Mouse (Mus musculus): ENCODE results near the gene Ecm2. TPM values are rescaled to one million over a fixed set of nuclear protein-coding genes. Genes with fewer than 3 reads are reported as not detected.

Gene Ecm2
- polyA plus RNA-seq, 1 experiment from 2014 or later: 0.44 TPM

GRCm38 (mm10) chr13:49480551-49480950 is 24.1 kb upstream of the Ecm2 start:
- Histone ChIP-seq H3K27me3 (replicated peaks; ENCODE audit: control insufficient read depth, insufficient read depth, low read length) (no peaks in the 10 kb centered on the region), H3K9me3 (ENCODE audit: control insufficient read depth, low read length) (no peaks in the 10 kb centered on the region), H3K9ac (ENCODE audit: low read depth, low read length) (no peak overlapping the region), H3K4me3 (ENCODE audit: low read depth, low read length) (no peak overlapping the region), H3K4me2 (no peak overlapping the region), H3K36me3 (ENCODE audit: control insufficient read depth, insufficient read depth, low read length) (no peaks in the 10 kb centered on the region), H3K27ac (ENCODE audit: low read depth, low read length) (no peak overlapping the region), H3K4me1 (replicated peaks; ENCODE audit: control insufficient read depth, insufficient read depth, low read length) (no peaks in the 10 kb centered on the region)
- no peak for DNase-seq (ENCODE audit: low spot score)
- WGBS: 77% methylated on average over 5 of the region's 5 CpGs
- no peak for ATAC-seq (replicated peaks; ENCODE audit: low FRiP score)

- Histone ChIP-seq H3K27me3 (replicated peaks; ENCODE audit: control insufficient read depth, insufficient read depth, low read length) (no peaks in the 10 kb centered on the region), H3K4me3 (ENCODE audit: low read depth, low read length) (no peak overlapping the region), H3K9ac (ENCODE audit: low read depth, low read length) (no peak overlapping the region), H3K27ac (ENCODE audit: low read depth, low read length) (no peak overlapping the region), H3K36me3 (ENCODE audit: control insufficient read depth, insufficient read depth, low read length) (no peaks in the 10 kb centered on the region), H3K4me1 (replicated peaks; ENCODE audit: control insufficient read depth, insufficient read depth, low read length) (no peaks in the 10 kb centered on the region), H3K9me3 (ENCODE audit: control insufficient read depth, low read length) (no peaks in the 10 kb centered on the region), H3K4me2 (no peak overlapping the region)
- no peak for ATAC-seq (replicated peaks; ENCODE audit: low FRiP score)
- 89% methylated on average over 5 of the region's 5 CpGs for WGBS
- DNase-seq (ENCODE audit: low spot score): no peak
Observed at GRCm38 (mm10) chr13:49485388-49485787, 19.2 kb upstream of the Ecm2 start.

GRCm38 (mm10) chr13:49492376-49493368 is 11.9 kb upstream of the Ecm2 start, which contains the start of gene Tes3-ps:
Gene Tes3-ps, plus strand, starts transcription at chr13:49493318.
- H3K27ac ChIP-seq (ENCODE audit: low read depth, low read length): no peak within 1 kb of the TSS
- no peaks in the 10 kb centered on the region for H3K4me1 ChIP-seq (replicated peaks; ENCODE audit: control insufficient read depth, insufficient read depth, low read length)
- no peaks in the 10 kb centered on the region for H3K27me3 ChIP-seq (replicated peaks; ENCODE audit: control insufficient read depth, insufficient read depth, low read length)
- 61% methylated on average over 6 of the region's 6 CpGs for WGBS
- ATAC-seq (replicated peaks; ENCODE audit: low FRiP score): no peak
- no peaks in the 10 kb centered on the region for H3K36me3 ChIP-seq (ENCODE audit: control insufficient read depth, insufficient read depth, low read length)
- no peaks in the 10 kb centered on the region for H3K9me3 ChIP-seq (ENCODE audit: control insufficient read depth, low read length)
- DNase-seq (ENCODE audit: low spot score): no peak
- no peak within 1 kb of the TSS for H3K9ac ChIP-seq (ENCODE audit: low read depth, low read length)
- H3K4me3 ChIP-seq (ENCODE audit: low read depth, low read length): no peak within 1 kb of the TSS
- H3K4me2 ChIP-seq: no peak within 1 kb of the TSS

GRCm38 (mm10) chr13:49505776-49506175 is 1.2 kb downstream of the Ecm2 start:
- no peaks in the 10 kb centered on the region for H3K9me3 ChIP-seq (ENCODE audit: control insufficient read depth, low read length)

GRCm38 (mm10) chr13:49507176-49507575 is 2.6 kb downstream of the Ecm2 start:
- no peak for ATAC-seq (replicated peaks; ENCODE audit: low FRiP score)
- WGBS: 85% methylated on average over 3 of the region's 3 CpGs
- no peaks in the 10 kb centered on the region for H3K4me1 ChIP-seq (replicated peaks; ENCODE audit: control insufficient read depth, insufficient read depth, low read length)

More at GRCm38 (mm10) chr13:49505776-49506175, 1.2 kb downstream of the Ecm2 start:
- Histone ChIP-seq H3K9ac (ENCODE audit: low read depth, low read length) (no peak overlapping the region), H3K4me3 (ENCODE audit: low read depth, low read length) (no peak overlapping the region), H3K36me3 (ENCODE audit: control insufficient read depth, insufficient read depth, low read length) (no peaks in the 10 kb centered on the region), H3K4me2 (no peak overlapping the region), H3K4me1 (replicated peaks; ENCODE audit: control insufficient read depth, insufficient read depth, low read length) (no peaks in the 10 kb centered on the region), H3K27me3 (replicated peaks; ENCODE audit: control insufficient read depth, insufficient read depth, low read length) (no peaks in the 10 kb centered on the region), H3K27ac (ENCODE audit: low read depth, low read length) (no peak overlapping the region)
- DNase-seq (ENCODE audit: low spot score): no peak
- no peak for ATAC-seq (replicated peaks; ENCODE audit: low FRiP score)
- whole genome bisulfite sequencing: 87% methylated on average over 4 of the region's 4 CpGs

DNA sequence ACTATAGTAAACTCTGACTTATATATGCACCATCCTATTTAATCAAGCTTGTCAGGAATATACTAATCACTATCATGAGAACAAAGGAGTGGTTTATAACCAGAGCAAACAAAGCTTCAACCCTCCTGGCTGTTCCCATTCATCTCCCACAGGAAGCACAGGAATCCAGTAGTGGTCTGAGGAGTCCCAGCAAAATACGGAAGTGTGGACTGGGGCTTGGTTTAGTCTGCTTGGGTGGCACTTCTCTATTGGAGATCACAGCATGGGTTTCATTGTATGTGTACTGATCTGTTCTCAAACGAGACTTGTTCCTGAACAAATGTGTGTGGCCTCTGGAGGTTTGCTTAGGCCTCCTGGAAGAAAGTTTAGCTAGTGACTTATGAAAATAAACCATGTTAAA is 14.2 kb downstream of the Ecm2 start:
- no peaks in the 10 kb centered on the region for H3K36me3 ChIP-seq (ENCODE audit: control insufficient read depth, insufficient read depth, low read length)
- no peak overlapping the region for H3K27ac ChIP-seq (ENCODE audit: low read depth, low read length)
- no peaks in the 10 kb centered on the region for H3K4me1 ChIP-seq (replicated peaks; ENCODE audit: control insufficient read depth, insufficient read depth, low read length)
- H3K27me3 ChIP-seq (replicated peaks; ENCODE audit: control insufficient read depth, insufficient read depth, low read length): no peaks in the 10 kb centered on the region
- 41% methylated on average over 2 of the region's 2 CpGs for WGBS
- H3K9me3 ChIP-seq (ENCODE audit: control insufficient read depth, low read length): no peaks in the 10 kb centered on the region
- ATAC-seq (replicated peaks; ENCODE audit: low FRiP score) (no peak), DNase-seq (ENCODE audit: low spot score) (no peak)
- no peak overlapping the region for H3K9ac ChIP-seq (ENCODE audit: low read depth, low read length)
- H3K4me3 ChIP-seq (ENCODE audit: low read depth, low read length): no peak overlapping the region
- no peak overlapping the region for H3K4me2 ChIP-seq

More at GRCm38 (mm10) chr13:49507176-49507575, 2.6 kb downstream of the Ecm2 start:
- Histone ChIP-seq H3K4me3 (ENCODE audit: low read depth, low read length) (no peak overlapping the region), H3K9me3 (ENCODE audit: control insufficient read depth, low read length) (no peaks in the 10 kb centered on the region), H3K4me2 (no peak overlapping the region), H3K27ac (ENCODE audit: low read depth, low read length) (no peak overlapping the region), H3K9ac (ENCODE audit: low read depth, low read length) (no peak overlapping the region), H3K36me3 (ENCODE audit: control insufficient read depth, insufficient read depth, low read length) (no peaks in the 10 kb centered on the region), H3K27me3 (replicated peaks; ENCODE audit: control insufficient read depth, insufficient read depth, low read length) (no peaks in the 10 kb centered on the region)
- no peak for DNase-seq (ENCODE audit: low spot score)

- H3K36me3 ChIP-seq (ENCODE audit: control insufficient read depth, insufficient read depth, low read length): no peaks in the 10 kb centered on the region
- DNase-seq (ENCODE audit: low spot score): no peak
- no peak overlapping the region for H3K9ac ChIP-seq (ENCODE audit: low read depth, low read length)
- no peaks in the 10 kb centered on the region for H3K4me1 ChIP-seq (replicated peaks; ENCODE audit: control insufficient read depth, insufficient read depth, low read length)
- H3K4me3 ChIP-seq (ENCODE audit: low read depth, low read length): no peak overlapping the region
- no peak overlapping the region for H3K4me2 ChIP-seq
- H3K9me3 ChIP-seq (ENCODE audit: control insufficient read depth, low read length): no peaks in the 10 kb centered on the region
- ATAC-seq (replicated peaks; ENCODE audit: low FRiP score): no peak
- WGBS: 83% methylated on average over 2 of the region's 2 CpGs
- no peaks in the 10 kb centered on the region for H3K27me3 ChIP-seq (replicated peaks; ENCODE audit: control insufficient read depth, insufficient read depth, low read length)
- no peak overlapping the region for H3K27ac ChIP-seq (ENCODE audit: low read depth, low read length)
Observed at GRCm38 (mm10) chr13:49526235-49526634, 21.6 kb downstream of the Ecm2 start.

DNA sequence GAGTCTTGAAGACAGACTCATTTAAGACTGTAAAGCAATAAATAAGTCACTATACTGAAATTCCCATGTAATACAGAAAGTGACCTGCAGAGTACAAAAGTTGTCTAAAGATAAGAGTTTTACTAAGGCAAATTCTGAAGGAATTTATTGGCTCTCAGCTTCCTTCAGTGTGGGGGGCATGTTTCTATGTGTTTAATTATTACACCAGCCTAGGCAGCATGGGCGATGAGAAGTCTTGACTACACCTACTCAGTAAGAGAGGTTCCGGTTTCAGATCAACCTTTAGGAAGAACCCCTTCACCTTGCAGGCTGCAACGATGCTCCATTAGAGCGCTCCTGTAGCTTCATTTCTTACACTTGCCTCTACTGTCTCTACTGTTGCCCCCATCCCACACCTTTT is 26.0 kb downstream of the Ecm2 start:
- H3K9ac ChIP-seq (ENCODE audit: low read depth, low read length): no peak overlapping the region
- no peaks in the 10 kb centered on the region for H3K27me3 ChIP-seq (replicated peaks; ENCODE audit: control insufficient read depth, insufficient read depth, low read length)
- DNase-seq (ENCODE audit: low spot score) (no peak), ATAC-seq (replicated peaks; ENCODE audit: low FRiP score) (no peak)
- H3K4me1 ChIP-seq (replicated peaks; ENCODE audit: control insufficient read depth, insufficient read depth, low read length): no peaks in the 10 kb centered on the region
- H3K4me2 ChIP-seq: no peak overlapping the region
- no peaks in the 10 kb centered on the region for H3K36me3 ChIP-seq (ENCODE audit: control insufficient read depth, insufficient read depth, low read length)
- no peak overlapping the region for H3K4me3 ChIP-seq (ENCODE audit: low read depth, low read length)
- H3K27ac ChIP-seq (ENCODE audit: low read depth, low read length): no peak overlapping the region
- no peaks in the 10 kb centered on the region for H3K9me3 ChIP-seq (ENCODE audit: control insufficient read depth, low read length)
- 91% methylated on average over 4 of the region's 4 CpGs for WGBS

GRCm38 (mm10) chr13:49536946-49537345 is 32.3 kb downstream of the Ecm2 start:
- H3K36me3 ChIP-seq (ENCODE audit: control insufficient read depth, insufficient read depth, low read length): no peaks in the 10 kb centered on the region
- no peak overlapping the region for H3K27ac ChIP-seq (ENCODE audit: low read depth, low read length)
- H3K9ac ChIP-seq (ENCODE audit: low read depth, low read length): no peak overlapping the region
- ATAC-seq (replicated peaks; ENCODE audit: low FRiP score) (no peak), DNase-seq (ENCODE audit: low spot score) (no peak)
- no peaks in the 10 kb centered on the region for H3K27me3 ChIP-seq (replicated peaks; ENCODE audit: control insufficient read depth, insufficient read depth, low read length)
- 88% methylated on average over 1 of the region's 1 CpGs for WGBS
- H3K4me1 ChIP-seq (replicated peaks; ENCODE audit: control insufficient read depth, insufficient read depth, low read length): no peaks in the 10 kb centered on the region
- H3K4me2 ChIP-seq: no peak overlapping the region
- H3K4me3 ChIP-seq (ENCODE audit: low read depth, low read length): no peak overlapping the region
- H3K9me3 ChIP-seq (ENCODE audit: control insufficient read depth, low read length): no peaks in the 10 kb centered on the region
